Mouse (Mus musculus): ENCODE data around the gene Ltbr. TPM values are rescaled to one million over a fixed set of nuclear protein-coding genes. Genes with fewer than 3 reads are reported as not detected.
A peak's percentile ranks its signal among the peaks of the same experiment; 100 is the strongest.

Ltbr gene
- polyA plus RNA-seq, 1 experiment from 2014 or later: 62.6 TPM

DNA sequence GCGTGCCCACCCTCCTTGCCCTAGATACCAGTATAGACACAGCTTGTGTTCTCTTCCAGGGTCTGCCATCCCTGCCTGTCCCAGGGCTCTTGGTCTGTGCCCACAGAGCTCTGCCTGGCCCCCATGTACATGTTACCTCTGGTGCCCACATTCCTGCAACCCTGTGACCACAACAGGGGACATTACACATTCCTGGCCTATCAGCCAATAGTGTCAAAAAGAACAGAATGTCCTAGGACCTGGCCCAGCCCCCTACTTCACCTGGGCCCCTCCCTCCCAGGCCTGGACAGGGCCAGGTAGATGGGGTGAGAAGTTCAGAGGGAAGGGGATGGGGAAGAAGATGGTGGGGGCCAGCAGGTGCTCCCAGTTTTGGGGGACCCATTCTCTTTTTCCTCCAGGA lies 6.6 kb upstream of the Ltbr start, which contains the start of gene Scnn1a:
Gene Scnn1a, plus strand, starts transcription at position 337 of the 400 bp plus-strand sequence.
- peaks cover 41% of the 10 kb centered on the region for H3K27me3 ChIP-seq
- H3K4me2 ChIP-seq: peak within 1 kb of the TSS; percentile 44
- H3K9ac ChIP-seq: peak within 1 kb of the TSS; percentile 11; the same call in 1 of the 2 replicates
- peaks cover 14% of the 10 kb centered on the region for H3K4me1 ChIP-seq
- H3K36me3 ChIP-seq: no peaks in the 10 kb centered on the region
- no peaks in the 10 kb centered on the region for H3K9me3 ChIP-seq (replicated peaks)
- no peak for ATAC-seq (replicated peaks; ENCODE audit: low FRiP score)
- WGBS: 100% methylated on average over 1 of the region's 1 CpGs
- peak within 1 kb of the TSS; percentile 20 for H3K4me3 ChIP-seq (replicated peaks)
- H3K27ac ChIP-seq: no peak within 1 kb of the TSS

DNA sequence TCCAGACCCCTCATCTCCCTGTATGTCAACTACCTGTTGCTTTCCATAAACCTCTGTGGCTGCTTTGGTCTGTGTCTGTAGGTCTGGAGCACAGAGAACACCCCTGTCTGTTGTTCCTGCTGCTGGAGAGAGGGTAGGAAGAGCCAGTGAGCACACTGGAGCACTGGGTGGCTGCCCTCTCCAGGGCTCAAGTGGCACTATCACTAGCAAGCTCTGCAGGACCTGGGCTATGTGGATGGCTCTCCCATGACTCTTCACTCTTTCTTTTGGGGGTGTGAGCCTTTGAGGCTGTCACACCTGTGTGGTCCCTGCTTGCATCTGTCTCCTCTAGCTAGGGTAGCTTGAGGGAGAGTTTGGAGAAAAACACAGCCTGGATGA lies 6.2 kb upstream of the Ltbr start:
- H3K4me3 ChIP-seq (replicated peaks): no peak overlapping the region
- H3K9ac ChIP-seq: no peak overlapping the region
- H3K27me3 ChIP-seq: peaks cover 41% of the 10 kb centered on the region
- H3K4me1 ChIP-seq: peaks cover 15% of the 10 kb centered on the region
- ATAC-seq (replicated peaks; ENCODE audit: low FRiP score): no peak
- H3K9me3 ChIP-seq (replicated peaks): no peaks in the 10 kb centered on the region
- no peak overlapping the region for H3K27ac ChIP-seq
- H3K4me2 ChIP-seq: no peak overlapping the region
- H3K36me3 ChIP-seq: no peaks in the 10 kb centered on the region

DNA sequence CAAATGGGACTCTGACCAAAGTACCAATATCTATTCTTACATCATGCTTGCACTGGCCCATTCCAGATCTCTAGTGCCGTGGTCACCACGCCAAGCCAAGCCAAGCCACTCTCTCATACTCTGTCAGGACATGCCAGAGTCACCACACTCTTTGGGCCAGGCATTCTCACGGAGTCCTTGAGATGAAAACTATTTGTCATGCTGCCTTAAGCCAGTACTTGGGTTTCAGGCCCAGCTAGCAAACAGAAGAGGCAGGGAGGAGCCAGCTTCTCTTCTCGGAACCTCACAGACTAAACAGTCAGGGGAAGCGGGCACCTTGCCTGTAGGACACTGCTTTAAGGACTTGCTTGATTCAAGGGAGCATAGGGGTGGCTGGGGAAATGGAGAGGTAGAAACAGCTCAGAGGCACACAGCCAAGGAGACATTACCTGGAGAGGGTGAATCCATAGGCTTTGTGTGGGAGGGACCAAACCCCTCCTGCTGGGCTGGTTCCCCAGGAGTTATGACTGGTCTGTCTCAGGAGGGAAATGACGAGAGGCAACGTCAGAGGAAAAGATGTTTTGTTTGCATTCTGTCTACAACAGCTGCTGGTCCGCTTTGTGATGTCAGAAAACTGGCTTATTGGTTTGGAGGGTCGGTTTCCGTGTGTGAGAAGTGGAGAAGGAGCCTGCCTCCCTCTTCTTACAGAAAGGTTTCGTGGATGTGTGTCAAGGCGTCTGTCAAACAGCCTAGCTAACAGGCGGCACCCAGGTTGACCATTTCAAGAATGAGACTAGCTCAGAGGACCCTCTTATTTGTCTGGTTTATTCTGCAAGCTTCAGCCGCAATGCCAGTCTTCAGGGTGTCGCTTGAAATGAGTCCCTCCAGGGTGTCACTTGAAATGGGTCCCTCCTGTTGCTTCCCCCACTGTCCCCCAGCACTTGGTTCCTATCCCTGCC lies 5.6 kb upstream of the Ltbr start:
- no peak overlapping the region for H3K27ac ChIP-seq
- ATAC-seq (replicated peaks; ENCODE audit: low FRiP score): no peak
- H3K36me3 ChIP-seq: no peaks in the 10 kb centered on the region
- H3K9ac ChIP-seq: no peak overlapping the region
- no peak overlapping the region for H3K4me3 ChIP-seq (replicated peaks)
- no peak overlapping the region for H3K4me2 ChIP-seq
- no peaks in the 10 kb centered on the region for H3K9me3 ChIP-seq (replicated peaks)
- peaks cover 21% of the 10 kb centered on the region for H3K4me1 ChIP-seq
- WGBS: 68% methylated on average over 15 of the region's 15 CpGs
- H3K27me3 ChIP-seq: peaks cover 41% of the 10 kb centered on the region

DNA sequence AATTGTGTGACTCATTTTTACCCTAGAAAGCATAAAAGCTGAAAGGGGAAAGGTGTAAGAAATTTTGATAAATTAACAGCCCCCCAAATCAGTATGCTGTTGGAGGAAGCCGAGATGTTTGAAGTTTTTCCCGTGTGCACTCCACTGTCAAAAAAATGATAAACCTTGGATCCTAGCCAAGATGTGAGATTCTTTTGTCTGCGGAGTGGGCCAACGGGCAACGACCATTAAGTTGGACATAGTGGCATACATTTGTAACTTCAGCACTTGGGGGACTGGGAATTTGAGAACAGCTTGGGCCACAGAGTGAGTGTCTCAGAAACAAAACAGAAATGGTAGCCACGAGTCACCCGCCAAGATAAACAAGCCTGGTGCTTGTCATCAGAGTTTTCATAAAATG lies 3.4 kb upstream of the Ltbr start:
- Histone ChIP-seq H3K36me3 (peaks cover under 1% of the 10 kb centered on the region), H3K27ac (no peak overlapping the region), H3K9me3 (replicated peaks) (no peaks in the 10 kb centered on the region), H3K9ac (no peak overlapping the region), H3K4me2 (no peak overlapping the region), H3K4me3 (replicated peaks) (no peak overlapping the region), H3K27me3 (peaks cover 25% of the 10 kb centered on the region), H3K4me1 (peaks cover 43% of the 10 kb centered on the region)
- ATAC-seq (replicated peaks; ENCODE audit: low FRiP score): no peak
- 56% methylated on average over 7 of the region's 7 CpGs for WGBS

DNA sequence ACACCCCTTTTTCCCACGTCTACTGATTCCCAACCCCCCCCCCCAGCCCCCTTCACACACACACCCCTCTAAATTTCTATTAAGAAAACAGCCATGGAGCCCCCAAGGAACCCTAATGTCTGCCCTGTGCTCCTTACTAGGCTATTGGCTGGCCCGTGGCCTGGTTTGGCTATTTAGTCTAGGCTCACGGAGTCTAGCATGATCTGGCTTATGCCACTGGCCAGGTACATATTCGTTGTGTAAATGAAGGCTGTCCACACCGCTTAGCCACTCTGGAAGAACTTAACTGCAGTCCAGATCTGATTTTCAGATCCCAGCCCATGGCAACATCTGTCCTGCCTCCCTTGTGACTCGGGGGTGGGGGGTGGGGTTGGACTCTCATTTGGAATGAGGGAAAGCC lies 1.1 kb upstream of the Ltbr start:
- H3K4me2 ChIP-seq: no peak overlapping the region
- WGBS: 69% methylated on average over 6 of the region's 6 CpGs
- H3K27ac ChIP-seq: no peak overlapping the region
- H3K27me3 ChIP-seq: peaks cover 2% of the 10 kb centered on the region; the same call in 1 of the 2 replicates
- no peak for ATAC-seq (replicated peaks; ENCODE audit: low FRiP score)
- no peaks in the 10 kb centered on the region for H3K9me3 ChIP-seq (replicated peaks)
- H3K9ac ChIP-seq: no peak overlapping the region
- H3K4me1 ChIP-seq: peaks cover 37% of the 10 kb centered on the region
- peaks cover 20% of the 10 kb centered on the region for H3K36me3 ChIP-seq
- no peak overlapping the region for H3K4me3 ChIP-seq (replicated peaks)

DNA sequence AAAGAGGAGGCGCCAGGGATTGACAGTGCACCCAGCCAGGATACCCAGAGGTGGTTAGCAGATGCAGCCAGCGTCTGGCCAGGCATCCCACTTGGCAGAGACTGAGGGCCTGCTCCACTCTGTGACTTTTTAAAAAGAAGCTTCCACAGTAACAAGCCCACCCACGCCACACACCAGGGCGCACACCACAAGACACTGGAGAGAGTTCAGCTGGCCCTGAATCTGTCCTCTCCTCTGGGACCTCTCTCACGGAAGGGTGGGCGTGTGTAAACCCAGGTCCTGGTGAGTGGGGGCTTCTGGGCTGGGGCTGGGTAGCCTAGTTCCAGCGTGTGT lies 512 bp upstream of the Ltbr start:
- Histone ChIP-seq H3K36me3 (peaks cover 25% of the 10 kb centered on the region), H3K9ac (peak overlapping the region; percentile 74), H3K27ac (peak overlapping the region; percentile 84), H3K9me3 (replicated peaks) (no peaks in the 10 kb centered on the region), H3K27me3 (no peaks in the 10 kb centered on the region), H3K4me3 (replicated peaks) (peak overlapping the region; percentile 64), H3K4me2 (peak overlapping the region; percentile 86), H3K4me1 (peaks cover 39% of the 10 kb centered on the region)
- ATAC-seq (replicated peaks; ENCODE audit: low FRiP score): peak; percentile 10
- 37% methylated on average over 7 of the region's 7 CpGs for WGBS

DNA sequence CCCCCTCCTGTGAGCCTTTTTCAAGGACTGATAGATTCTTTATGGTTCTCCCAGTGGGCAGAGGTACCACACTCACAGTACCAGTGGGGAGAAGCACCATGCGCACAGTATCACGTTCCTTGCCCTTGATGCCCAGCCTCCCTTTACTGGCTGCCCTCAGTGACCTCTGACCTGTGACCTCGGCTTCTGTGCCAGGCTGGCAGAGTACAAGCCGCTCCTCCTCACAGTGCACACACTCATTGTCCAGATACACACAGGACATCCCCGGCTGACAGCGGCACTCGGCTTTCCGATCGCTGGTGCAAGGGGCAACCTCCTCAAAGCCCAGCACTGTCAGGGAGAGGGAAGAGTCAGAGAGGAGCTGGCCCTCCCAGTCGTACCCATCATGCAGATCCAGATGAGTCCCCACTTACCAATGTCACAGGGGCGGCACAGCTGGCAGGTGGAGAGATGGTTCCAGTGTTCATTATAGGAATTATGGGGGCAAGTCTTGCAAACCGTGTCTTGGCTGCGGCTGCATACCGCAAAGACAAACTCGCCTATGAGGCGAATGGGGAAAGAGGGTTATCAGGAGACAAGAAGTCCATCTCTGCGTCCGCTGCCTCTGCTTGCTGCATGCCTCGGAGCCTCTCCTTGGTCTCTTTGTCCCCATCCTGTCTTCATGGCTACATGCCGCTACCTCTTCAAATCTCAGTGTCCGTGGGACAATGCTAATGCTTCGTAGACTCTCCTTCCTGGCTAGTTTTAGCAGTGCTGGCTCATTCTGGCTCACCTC lies 917 bp downstream of the Ltbr start:
- peak overlapping the region; percentile 74 for H3K9ac ChIP-seq

DNA sequence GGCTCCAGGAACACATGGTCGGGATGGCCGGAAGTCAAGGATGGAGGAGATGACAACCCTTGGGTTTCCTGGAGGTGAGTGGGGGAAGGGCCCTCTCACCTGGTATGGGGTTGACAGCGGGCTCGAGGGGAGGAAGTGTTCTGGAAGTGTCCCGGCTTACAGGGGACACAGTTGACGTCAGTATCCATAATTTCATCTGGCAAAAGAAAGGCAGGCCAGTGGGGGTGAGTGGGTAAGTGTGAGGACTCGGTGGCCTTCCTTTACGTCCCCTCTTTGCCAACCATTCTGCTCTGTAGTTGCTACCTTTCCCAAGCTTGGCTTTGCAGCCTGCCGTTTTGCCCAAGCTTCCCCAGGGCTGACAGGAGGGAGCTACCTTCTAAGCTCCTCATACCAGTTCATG lies 1.5 kb downstream of the Ltbr start:
- peaks cover 41% of the 10 kb centered on the region for H3K36me3 ChIP-seq
- no peaks in the 10 kb centered on the region for H3K9me3 ChIP-seq (replicated peaks)
- H3K27me3 ChIP-seq: no peaks in the 10 kb centered on the region
- H3K9ac ChIP-seq: peak overlapping the region; percentile 74
- WGBS: 78% methylated on average over 9 of the region's 9 CpGs
- peaks cover 44% of the 10 kb centered on the region for H3K4me1 ChIP-seq
- H3K4me2 ChIP-seq: peak overlapping the region; percentile 86
- ATAC-seq (replicated peaks; ENCODE audit: low FRiP score): no peak
- no peak overlapping the region for H3K27ac ChIP-seq
- peak overlapping the region; percentile 64 for H3K4me3 ChIP-seq (replicated peaks)

More for the DNA sequence above, 917 bp downstream of the Ltbr start:
- H3K4me3 ChIP-seq (replicated peaks): peak overlapping the region; percentile 64
- H3K4me1 ChIP-seq: peaks cover 44% of the 10 kb centered on the region
- H3K27me3 ChIP-seq: no peaks in the 10 kb centered on the region
- H3K4me2 ChIP-seq: peak overlapping the region; percentile 86
- H3K27ac ChIP-seq: peak overlapping the region; percentile 84
- H3K9me3 ChIP-seq (replicated peaks): no peaks in the 10 kb centered on the region
- H3K36me3 ChIP-seq: peaks cover 38% of the 10 kb centered on the region
- ATAC-seq (replicated peaks; ENCODE audit: low FRiP score): 0 out of 2 replicates have a peak, but pooled peaks have one; percentile 17
- 50% methylated on average over 22 of the region's 22 CpGs for WGBS

DNA sequence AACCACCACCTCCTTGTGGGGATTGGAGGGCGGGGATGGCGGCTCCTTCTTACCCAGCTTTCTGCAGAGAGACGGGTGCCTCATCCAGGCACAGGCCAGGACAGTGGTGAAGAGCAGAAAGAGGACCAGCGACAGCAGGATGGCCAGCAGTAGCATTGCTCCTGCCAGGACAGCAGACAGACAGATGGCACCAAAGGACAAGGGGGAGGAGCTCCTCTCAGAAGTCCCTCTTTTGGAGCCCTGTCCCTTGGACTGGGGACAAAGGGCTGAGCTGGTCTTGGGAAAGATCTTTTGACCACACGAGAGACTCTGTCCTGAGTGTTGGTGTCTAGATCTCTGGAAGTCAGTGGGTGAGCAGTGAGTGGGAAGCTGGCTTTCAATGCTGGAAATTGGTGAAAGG lies 4.3 kb downstream of the Ltbr start:
- no peak overlapping the region for H3K27ac ChIP-seq

DNA sequence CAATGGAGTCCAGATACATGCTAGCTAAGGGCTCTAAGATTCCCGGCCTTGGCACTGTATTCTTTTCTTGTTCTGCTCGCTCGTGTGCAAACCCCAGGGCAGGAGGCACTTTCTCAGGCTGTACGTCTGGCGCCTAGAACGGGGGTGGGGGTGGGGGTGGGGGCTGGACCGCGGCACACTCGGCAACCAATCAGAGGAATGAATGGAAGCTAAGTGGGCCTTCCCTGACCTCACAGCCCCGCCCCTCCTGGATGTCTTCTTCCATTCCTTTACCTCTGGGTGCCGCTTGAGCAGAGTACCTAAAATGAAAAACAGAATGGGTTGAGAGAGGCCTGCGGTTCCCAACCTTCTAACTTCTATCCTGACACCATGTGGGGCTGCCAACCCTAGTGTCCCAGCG lies 4.8 kb downstream of the Ltbr start:
- 22% methylated on average over 13 of the region's 13 CpGs for WGBS
- Histone ChIP-seq H3K27ac (no peak overlapping the region), H3K9ac (no peak overlapping the region), H3K9me3 (replicated peaks) (no peaks in the 10 kb centered on the region), H3K36me3 (peaks cover 55% of the 10 kb centered on the region), H3K4me3 (replicated peaks) (no peak overlapping the region), H3K4me1 (peaks cover 34% of the 10 kb centered on the region), H3K27me3 (no peaks in the 10 kb centered on the region), H3K4me2 (no peak overlapping the region)
- ATAC-seq (replicated peaks; ENCODE audit: low FRiP score): peak; percentile 13; the same call in 1 of the 2 replicates

More for the DNA sequence above, 4.3 kb downstream of the Ltbr start:
- Histone ChIP-seq H3K9me3 (replicated peaks) (no peaks in the 10 kb centered on the region), H3K36me3 (peaks cover 55% of the 10 kb centered on the region), H3K27me3 (no peaks in the 10 kb centered on the region), H3K4me3 (replicated peaks) (no peak overlapping the region), H3K4me1 (peaks cover 38% of the 10 kb centered on the region), H3K9ac (no peak overlapping the region), H3K4me2 (no peak overlapping the region)
- ATAC-seq (replicated peaks; ENCODE audit: low FRiP score): no peak
- 54% methylated on average over 5 of the region's 5 CpGs for WGBS

DNA sequence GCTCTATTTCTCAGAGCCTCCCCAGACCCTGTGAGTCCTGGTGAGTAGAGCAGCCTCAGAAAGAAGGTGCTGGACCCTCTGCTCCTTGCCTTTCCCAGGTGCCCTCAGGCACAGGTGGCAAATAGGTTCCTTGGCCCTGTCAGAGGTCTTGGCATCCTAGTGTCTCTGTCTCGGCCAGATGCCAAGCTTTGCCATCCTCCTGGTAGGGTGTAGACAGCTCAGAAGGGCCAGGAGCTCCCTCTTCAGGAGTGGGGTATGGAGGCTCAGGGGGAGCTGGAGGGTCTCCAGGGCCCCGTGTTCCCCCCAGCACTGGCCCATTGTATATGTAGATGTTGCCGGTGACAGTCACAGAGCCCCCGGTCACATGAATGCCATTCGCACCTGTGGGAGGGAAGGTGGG lies 6.6 kb downstream of the Ltbr start:
- no peak for ATAC-seq (replicated peaks; ENCODE audit: low FRiP score)
- H3K36me3 ChIP-seq: peaks cover 55% of the 10 kb centered on the region
- H3K4me2 ChIP-seq: no peak overlapping the region
- no peak overlapping the region for H3K4me3 ChIP-seq (replicated peaks)
- H3K4me1 ChIP-seq: peaks cover 28% of the 10 kb centered on the region
- 95% methylated on average over 5 of the region's 5 CpGs for WGBS
- no peak overlapping the region for H3K9ac ChIP-seq
- no peaks in the 10 kb centered on the region for H3K27me3 ChIP-seq
- no peaks in the 10 kb centered on the region for H3K9me3 ChIP-seq (replicated peaks)
- no peak overlapping the region for H3K27ac ChIP-seq

DNA sequence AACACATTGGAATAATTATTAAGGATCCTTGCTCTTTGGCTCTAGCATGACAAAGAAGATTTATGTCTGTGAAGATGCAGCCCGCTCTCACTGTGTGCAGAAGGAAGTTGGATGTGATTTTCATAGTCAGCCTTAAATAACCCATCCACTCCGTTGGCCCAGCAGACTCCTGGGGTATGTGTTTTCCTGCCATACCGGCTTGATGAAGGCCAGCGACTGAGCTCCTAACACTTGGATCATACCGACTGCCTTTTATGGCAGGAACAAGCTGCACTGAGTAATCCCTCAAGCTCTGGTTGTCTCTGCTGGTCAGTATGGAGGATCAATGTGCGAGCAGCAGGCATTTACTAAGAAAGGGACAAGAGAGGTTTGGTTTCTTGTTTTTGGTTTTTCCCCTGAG lies 8.2 kb downstream of the Ltbr start:
- H3K27ac ChIP-seq: no peak overlapping the region
- no peak overlapping the region for H3K9ac ChIP-seq
- H3K4me1 ChIP-seq: peaks cover 22% of the 10 kb centered on the region
- no peak for ATAC-seq (replicated peaks; ENCODE audit: low FRiP score)
- WGBS: 81% methylated on average over 6 of the region's 6 CpGs
- no peak overlapping the region for H3K4me3 ChIP-seq (replicated peaks)
- H3K27me3 ChIP-seq: no peaks in the 10 kb centered on the region
- no peak overlapping the region for H3K4me2 ChIP-seq
- no peaks in the 10 kb centered on the region for H3K9me3 ChIP-seq (replicated peaks)
- H3K36me3 ChIP-seq: peaks cover 39% of the 10 kb centered on the region

Measured in kidney, embryonic 15.5 days (tissue).